Mouse (Mus musculus) layer of hippocampus, adult 9-10 months (tissue): Measurements from ENCODE around the gene Grn.

Source experiments
- DNase-seq: peaks from one replicate; pipeline ENCODE4 v3.0.0; 2022; ENCODE audit warnings: low spot score

Gene Grn

DNA sequence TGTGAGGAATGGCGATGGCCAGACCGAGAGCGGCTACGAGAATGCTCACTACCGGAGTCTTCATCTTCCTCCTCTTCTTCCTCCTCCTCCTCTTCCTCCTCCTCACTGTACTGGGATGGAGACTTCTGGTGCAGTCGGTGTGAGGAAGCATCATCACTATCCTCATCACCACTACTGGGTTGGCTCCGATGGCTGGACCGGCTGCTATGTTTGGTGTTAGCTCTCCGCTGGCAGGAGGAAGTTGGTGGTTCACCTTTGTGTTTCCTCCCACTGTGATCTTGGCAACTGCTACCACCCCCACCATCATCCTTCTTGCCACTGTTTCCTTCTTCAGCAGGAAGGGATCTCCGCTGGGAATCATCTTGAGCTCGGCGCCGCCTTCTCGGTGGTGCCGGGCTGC, 50.0 kb downstream of the Grn start:
- DNase-seq, result no peak

DNA sequence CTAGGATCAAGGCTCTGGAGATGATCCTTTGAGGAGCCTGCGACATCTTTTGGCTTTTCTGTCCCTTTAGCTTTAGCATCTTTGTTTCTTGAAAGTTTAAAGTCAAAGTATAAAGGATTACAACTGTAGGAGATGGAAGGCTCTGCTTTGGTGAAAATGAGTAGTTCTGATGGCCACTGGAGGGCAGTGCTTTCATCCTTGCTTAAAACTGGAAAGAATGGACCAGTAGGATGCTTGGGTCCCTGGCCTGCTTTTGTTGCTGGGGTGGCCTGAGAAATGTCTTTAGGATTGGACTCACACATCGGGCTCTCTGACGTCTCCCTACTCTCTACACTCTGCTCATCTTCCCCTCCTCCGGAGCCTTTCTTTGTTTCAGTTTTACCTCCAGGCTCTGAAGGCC, 50.8 kb downstream of the Grn start:
- no peak for DNase-seq

DNA sequence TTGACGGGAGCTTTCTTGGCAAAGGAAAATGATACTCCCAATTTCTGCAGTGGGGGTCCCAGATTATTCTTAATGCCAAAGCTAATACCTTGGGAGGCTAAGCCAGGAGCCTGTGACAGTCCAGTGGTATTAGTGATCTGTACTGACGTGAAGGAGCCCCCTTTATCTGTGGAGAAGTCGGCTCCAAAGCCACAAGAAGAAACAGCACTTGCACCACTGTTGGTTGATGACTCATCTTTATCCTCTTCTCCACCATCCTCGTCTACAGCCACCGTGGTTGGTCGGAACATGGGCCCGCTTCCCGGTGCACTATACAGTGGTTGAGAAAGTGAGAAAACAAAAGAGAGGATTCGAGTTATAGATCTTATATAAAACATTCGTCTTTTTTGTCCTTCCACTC, 51.7 kb downstream of the Grn start:
- no peak for DNase-seq
